Mouse (Mus musculus): ENCODE data around the gene Rnf148.

- no peak for TF ChIP-seq POLR2A (IDR thresholded peaks at IDR 0.05; ENCODE audit: low read depth, low read length)
- no peak for TF ChIP-seq CTCF (conservative IDR thresholded peaks at IDR 0.05 in 1 of 2, IDR thresholded peaks at IDR 0.05 in 1 of 2; ENCODE audit: low read depth in 2 of 2, low read length in 2 of 2)
- no peak for TF ChIP-seq RAD21 (IDR thresholded peaks at IDR 0.05; ENCODE audit: low read depth, low read length)
- no peak for TF ChIP-seq USF1 (IDR thresholded peaks at IDR 0.05; ENCODE audit: low read depth, low read length)
- TF ChIP-seq BHLHE40 (IDR thresholded peaks at IDR 0.05; ENCODE audit: low read depth, low read length), result no peak
These were observed 45.9 kb upstream of the Rnf148 start for GRCm38 (mm10) chr6:23700879-23701278.
